Mouse (Mus musculus) liver, embryonic 18 days (tissue): ENCODE data around the gene Hist1h3d. TPM values are rescaled to one million over a fixed set of nuclear protein-coding genes. Genes with fewer than 3 reads are reported as not detected.

Experiments used
- polyA plus RNA-seq: library from polyadenylated mRNA; depleted of rRNA; stranded (reverse); fragments of >200 nt; gene quantifications from 2 replicates; pipeline ENCODE4 v1.2.3, GENCODE M21; 2012; rRNA removed

Hist1h3d gene
- 8.9 and 13.3 TPM in 2 replicates for polyA plus RNA-seq

GRCm38 (mm10) chr13:23575271-23575851, at the start of gene Hist1h3d:
Gene Hist1h3d, plus strand, starts transcription at chr13:23575763.

GRCm38 (mm10) chr13:23530901-23531875, 44.4 kb upstream of the Hist1h3d start, which contains the start of gene Hist1h4h:
Gene Hist1h4h, plus strand, starts transcription at chr13:23531050.

GRCm38 (mm10) chr13:23533560-23534367, 41.8 kb upstream of the Hist1h3d start, which contains the start of gene Hist1h2af:
Gene Hist1h2af, plus strand, starts transcription at chr13:23533906.

GRCm38 (mm10) chr13:23535137-23536075, 40.2 kb upstream of the Hist1h3d start, which contains the start of gene Hist1h3g:
Gene Hist1h3g, plus strand, starts transcription at chr13:23535422.

GRCm38 (mm10) chr13:23542999-23543607, 32.5 kb upstream of the Hist1h3d start, which contains the start of gene Hist1h2bh:
Gene Hist1h2bh, minus strand, starts transcription at chr13:23543392.

GRCm38 (mm10) chr13:23543965-23544786, 31.4 kb upstream of the Hist1h3d start, which contains the start of gene Hist1h3f:
Gene Hist1h3f, plus strand, starts transcription at chr13:23544052.

GRCm38 (mm10) chr13:23551146-23551834, 24.3 kb upstream of the Hist1h3d start, which contains the start of gene Hist1h4f:
Gene Hist1h4f, minus strand, starts transcription at chr13:23551648.

GRCm38 (mm10) chr13:23552962-23553361, 22.6 kb upstream of the Hist1h3d start, which contains the start of gene Hist1h1d:
Gene Hist1h1d, plus strand, starts transcription at chr13:23553262.

GRCm38 (mm10) chr13:23561883-23562659, 13.5 kb upstream of the Hist1h3d start, which contains the start of gene Hist1h3e:
Gene Hist1h3e, minus strand, starts transcription at chr13:23562369.

GRCm38 (mm10) chr13:23571022-23571503, 4.5 kb upstream of the Hist1h3d start, which contains the start of the genes Hist1h2ae and Hist1h2bg:
Gene Hist1h2ae, minus strand, starts transcription at chr13:23571220.
Gene Hist1h2bg, plus strand, starts transcription at chr13:23571396.

GRCm38 (mm10) chr13:23573898-23574524, 1.6 kb upstream of the Hist1h3d start, which contains the start of the genes Hist1h2bf and Hist1h2ad:
Gene Hist1h2bf, minus strand, starts transcription at chr13:23574196.
Gene Hist1h2ad, plus strand, starts transcription at chr13:23574381.

GRCm38 (mm10) chr13:23581408-23582218, 6.0 kb downstream of the Hist1h3d start, which contains the start of gene Hist1h4d:
Gene Hist1h4d, plus strand, starts transcription at chr13:23581598.

GRCm38 (mm10) chr13:23620733-23621531, 45.4 kb downstream of the Hist1h3d start, which contains the start of gene Hist1h2be:
Gene Hist1h2be, minus strand, starts transcription at chr13:23621124.

GRCm38 (mm10) chr13:23622175-23622671, 46.7 kb downstream of the Hist1h3d start, which contains the start of gene Hist1h1e:
Gene Hist1h1e, minus strand, starts transcription at chr13:23622558.

